Mouse (Mus musculus): ENCODE data around the gene Pamr1.

Pamr1 gene

DNA sequence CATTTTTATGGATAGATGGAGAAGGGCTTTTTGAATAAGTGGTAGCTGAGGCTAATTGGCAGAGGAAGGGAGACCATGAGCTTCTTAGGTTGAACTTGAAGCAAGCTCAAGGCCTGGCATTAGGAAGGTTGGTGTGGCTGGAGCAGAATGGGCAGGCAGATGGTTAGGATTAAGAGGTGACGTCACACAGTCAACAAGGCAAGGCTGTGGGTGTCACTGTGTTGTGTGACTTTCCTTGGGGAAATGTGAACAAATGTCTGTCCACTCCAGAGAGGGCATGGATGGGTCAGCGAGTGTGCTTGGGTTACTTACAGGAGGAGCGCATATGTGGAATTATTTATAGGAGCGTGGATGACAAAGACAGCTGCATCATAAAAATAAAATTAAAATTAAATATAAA lies 50.7 kb downstream of the Pamr1 start:
- no peak for DNase-seq

GRCm38 (mm10) chr2:102610485-102610884 lies 60.7 kb downstream of the Pamr1 start:
- DNase-seq: no peak

GRCm38 (mm10) chr2:102616637-102617036 lies 66.8 kb downstream of the Pamr1 start:
- DNase-seq: no peak

DNA sequence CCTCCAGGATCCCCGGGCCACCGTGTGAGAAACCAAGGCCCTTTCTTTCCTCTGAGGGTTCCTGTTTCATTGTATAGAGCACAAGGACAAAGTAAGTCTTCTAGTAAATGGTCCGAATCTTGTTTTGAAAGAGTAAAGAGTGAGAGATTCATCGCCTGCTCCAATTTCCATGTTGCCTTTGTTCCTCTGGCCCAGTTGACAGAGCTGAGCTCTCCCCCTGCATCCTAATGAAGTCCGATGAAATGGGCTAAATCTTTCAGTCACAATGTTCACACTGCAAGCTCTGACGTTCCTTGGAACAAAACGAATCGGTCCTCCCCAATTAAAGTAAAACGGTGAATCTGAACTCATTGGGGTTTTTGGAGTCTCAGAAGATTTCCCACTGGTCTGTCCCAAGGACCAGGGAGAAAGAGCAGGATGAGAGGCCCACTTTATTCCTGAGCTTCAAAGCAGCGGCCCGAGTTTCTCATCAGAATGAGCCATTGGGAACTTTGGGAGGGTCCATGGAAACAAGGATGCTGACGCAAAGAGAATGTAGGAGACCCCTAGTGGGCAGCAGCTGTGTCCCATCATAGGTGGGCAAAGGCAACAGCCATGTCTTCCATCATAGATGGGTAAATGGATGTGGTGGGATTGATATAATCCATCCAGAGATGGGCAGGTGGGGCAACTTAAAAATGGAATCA lies 71.1 kb downstream of the Pamr1 start:
- DNase-seq: no peak

DNA sequence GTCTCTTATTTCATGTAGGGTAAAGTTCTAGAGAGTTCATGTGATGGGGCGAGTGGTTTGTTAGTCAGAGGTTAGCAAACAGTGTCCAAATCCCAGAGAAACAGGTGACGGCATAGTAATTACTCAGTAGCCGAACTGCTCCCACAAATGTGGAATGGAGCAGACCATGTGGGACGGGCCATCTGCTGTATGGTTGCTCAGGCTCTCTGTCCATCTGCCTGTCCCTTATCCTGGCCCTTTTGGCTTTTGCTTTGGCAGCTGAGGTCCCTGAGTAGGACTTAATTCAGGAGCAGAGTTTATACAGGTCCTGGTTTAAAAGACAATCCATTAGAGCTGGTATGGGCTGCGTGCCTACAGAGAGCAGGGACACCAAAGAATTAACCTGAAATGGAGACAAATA lies 72.4 kb downstream of the Pamr1 start:
- no peak for DNase-seq

GRCm38 (mm10) chr2:102622943-102623342 lies 73.1 kb downstream of the Pamr1 start:
- no peak for DNase-seq

- no peak for DNase-seq
Measured at GRCm38 (mm10) chr2:102624538-102624937, 74.7 kb downstream of the Pamr1 start.

DNA sequence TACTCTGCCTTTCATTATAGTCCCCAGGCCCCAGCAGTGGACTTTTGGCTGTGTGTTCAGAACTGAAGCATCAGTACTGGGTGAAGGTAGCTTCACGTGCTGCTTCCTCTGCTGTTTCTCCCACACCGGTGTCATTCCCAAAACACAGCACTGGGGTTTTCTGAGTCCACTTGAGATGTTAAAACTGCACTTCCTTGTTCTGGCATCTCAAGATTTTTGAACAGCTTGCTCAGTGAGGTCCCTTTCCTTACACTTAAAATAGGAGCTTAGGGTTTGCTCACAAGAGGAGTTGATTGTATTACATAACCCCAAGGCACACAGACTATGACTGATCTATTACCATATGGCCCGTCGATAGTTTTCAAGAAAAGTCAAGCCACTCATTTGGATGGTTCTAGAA lies 82.5 kb downstream of the Pamr1 start:
- no peak for DNase-seq

DNA sequence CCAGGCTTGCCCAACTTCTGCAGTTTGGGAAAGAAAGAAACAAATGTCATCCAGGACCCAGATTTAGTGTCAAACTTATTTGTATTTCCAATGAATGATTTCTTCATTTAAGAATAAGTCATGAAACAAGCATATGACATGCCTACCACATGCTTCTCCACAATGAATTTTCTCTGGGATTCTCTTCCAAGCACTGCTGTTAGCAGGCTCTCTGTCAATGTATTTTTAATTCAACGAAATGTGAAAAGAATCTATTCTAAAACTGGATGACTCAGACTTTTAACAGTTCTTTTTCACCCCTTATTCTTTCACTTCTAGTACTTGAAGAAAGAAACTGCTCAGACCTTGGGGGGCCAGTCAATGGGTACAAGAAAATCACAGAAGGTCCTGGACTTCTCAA lies 84.2 kb downstream of the Pamr1 start:
- DNase-seq: no peak

GRCm38 (mm10) chr2:102635523-102636060 lies 85.8 kb downstream of the Pamr1 start:
- no peak for DNase-seq

GRCm38 (mm10) chr2:102636116-102636600 lies 86.3 kb downstream of the Pamr1 start:
- no peak for DNase-seq

DNA sequence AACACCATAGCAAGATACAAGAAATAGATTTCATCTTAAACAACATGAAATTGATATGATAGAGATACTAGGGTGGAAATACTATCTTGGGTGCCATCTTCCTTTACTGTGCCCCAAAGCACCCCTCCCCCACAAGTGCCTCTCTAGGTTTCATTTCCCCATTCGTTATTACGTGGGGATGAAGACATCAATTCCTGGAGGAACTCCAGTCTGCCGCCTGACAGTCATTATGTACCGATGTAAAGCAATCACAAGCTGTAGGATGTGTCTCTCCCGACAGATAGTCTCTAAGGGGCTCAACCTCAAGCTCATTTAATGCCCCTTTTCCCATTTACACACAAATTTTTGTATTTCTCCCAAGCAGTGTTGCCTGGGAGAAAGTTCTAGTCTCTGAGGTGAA lies 88.3 kb downstream of the Pamr1 start:
- DNase-seq: no peak

DNA sequence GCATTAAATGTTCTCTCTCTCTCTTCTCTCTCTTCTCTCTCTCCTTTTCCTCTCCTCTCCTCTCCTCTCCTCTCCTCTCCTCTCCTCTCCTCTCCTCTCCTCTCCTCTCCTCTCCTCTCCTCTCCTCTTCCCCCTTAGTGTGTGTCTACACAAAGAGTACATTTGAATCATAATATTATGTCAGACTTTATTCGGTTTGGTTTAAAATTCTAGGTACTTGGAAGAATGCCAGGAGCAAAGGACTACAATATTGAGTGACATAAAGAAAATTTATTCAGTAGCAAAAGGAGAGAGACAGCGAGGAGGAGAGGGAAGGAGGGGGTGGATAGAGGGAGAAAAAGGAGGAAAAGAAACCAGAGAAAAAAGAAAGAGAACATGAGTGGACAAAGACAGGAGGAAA lies 88.9 kb downstream of the Pamr1 start:
- no peak for DNase-seq

- DNase-seq: no peak
Measured at GRCm38 (mm10) chr2:102648845-102649500, 99.2 kb downstream of the Pamr1 start.

DNA sequence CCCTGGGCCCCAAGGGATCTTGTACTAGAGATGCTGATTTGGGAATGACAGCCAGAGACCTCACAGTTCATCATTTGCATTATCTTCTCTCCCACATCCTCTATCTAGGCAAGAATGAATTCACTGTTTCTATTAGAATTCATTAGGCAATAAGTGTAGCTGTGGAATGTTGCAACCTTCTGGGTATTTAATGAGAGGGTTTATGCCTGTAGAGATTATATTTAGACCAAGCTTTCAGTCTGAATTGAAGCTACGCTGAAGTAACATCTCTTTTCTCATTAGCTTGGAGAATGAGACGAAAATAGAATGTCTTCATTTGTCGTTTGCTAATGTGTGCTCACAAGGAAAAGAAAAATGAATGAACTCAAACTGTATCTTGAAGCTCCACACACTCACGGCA lies 100.5 kb downstream of the Pamr1 start:
- DNase-seq: no peak

DNA sequence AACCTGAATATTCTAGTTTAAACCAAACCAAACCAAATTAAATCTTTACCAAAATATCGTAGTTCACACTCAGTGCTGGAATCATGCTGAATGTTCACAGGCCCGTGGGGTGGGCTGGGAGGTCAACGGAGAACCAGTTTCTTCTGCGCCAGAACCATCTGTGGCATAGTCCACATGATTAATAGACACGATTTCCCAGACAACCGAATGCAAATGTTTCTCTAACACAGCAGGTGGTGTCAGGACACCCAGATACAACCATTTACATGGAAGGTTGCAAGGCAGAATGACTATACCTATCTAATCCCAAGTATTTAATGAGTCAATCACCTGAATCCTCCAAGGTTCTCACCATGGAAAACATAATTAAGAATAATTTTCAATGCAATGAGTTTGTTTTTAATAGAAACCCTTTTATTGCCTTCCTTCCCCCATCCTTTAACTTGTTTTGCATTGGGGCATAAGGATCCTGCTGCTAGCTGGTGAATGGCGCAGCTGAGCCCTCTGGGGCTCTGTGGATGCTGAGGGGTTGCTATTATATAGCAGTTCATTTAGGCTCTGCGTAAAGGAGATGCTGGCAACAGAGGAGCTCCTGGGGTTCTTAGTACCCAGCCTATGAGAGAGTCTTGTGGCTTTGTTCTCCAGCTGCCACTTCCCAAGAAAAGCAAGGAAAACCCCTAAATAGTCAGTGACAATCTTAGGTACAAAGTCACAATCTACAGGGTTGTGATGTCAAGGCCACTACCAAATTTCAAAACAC lies 106.3 kb downstream of the Pamr1 start:
- DNase-seq: no peak

DNA sequence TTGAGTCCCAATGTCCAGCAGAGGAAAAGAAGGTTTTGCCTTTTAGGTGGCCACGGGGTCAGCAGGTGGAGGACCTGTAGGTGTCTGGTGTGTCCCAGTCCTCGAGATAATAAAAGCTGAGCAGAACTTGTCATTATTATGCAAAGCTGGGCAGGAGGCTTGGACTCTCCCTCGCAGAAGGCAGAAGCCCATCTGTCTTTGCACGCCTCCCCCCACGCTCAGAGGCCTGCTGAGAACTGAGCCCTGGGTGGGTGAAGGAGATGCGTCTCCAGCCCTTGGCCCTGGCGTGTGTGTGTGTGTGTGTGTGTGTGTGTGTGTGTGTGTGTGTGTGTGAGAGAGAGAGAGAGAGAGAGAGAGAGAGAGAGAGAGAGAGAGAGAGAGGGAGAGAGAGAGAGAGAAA lies 107.9 kb downstream of the Pamr1 start:
- no peak for DNase-seq

DNA sequence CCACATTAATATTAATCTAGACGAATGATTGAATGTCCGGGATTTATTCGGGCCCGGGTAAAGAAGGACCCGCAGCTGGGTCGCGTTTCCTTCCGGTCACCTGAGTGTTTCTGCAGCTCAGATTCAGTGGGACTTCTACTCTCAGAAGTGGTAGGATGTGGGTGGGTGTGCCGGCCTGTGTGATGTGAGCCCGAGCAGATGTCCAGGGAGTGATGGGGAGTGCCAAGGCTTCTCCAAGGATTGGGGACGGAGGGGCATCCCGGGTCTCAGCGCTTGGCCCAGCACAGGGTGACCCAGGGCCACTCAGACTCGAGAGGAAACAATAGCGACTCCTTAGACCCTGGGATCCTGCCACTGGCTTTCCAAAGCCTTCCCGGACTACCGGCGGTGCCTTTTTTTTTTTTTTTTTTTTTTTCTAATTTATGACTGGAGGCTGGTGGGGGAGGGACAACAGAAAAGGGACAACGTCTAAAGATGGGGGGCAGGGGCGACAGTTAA lies 108.4 kb downstream of the Pamr1 start, which contains the start of gene Slc1a2:
TSS of gene Slc1a2 (plus strand) at position 497 of the 498 bp plus-strand sequence.
- DNase-seq: no peak

- DNase-seq: no peak
Measured at GRCm38 (mm10) chr2:102658661-102659520, 109.1 kb downstream of the Pamr1 start.

DNA sequence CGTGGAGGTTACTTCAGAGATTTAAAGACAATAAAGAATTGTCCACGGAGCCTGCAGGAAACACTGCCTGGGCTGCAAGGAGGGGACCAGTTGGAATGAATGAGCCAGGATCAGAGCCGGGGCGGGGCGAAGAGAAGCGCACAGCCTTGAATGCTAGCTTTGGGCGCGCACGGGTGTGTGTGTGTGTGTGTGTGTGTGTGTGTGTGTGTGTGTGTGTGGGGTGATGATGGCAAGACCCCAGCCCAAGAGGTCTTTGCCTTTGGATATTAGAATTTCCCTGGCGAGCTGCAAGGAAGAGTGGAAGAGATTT lies 109.7 kb downstream of the Pamr1 start:
- no peak for DNase-seq

DNA sequence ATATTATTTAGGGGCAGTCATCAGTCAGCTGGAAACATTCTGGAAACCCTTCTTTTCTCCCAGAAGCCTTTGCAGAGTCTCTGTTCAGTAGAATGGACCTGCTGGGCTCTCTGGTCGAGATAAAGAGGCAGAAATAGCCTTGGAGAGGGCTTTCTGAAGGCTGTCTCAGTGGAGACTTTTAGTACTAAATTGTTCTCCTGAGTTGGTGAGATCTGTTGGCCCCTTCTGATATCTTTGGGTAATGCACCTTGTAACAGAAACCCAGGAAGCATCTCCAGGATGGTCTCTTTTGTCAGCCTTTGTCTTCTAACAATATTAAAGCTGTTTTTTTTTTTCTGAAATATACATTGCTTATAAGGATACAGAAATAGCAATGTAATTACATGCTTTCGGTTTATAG lies 111.2 kb downstream of the Pamr1 start:
- DNase-seq: no peak

DNA sequence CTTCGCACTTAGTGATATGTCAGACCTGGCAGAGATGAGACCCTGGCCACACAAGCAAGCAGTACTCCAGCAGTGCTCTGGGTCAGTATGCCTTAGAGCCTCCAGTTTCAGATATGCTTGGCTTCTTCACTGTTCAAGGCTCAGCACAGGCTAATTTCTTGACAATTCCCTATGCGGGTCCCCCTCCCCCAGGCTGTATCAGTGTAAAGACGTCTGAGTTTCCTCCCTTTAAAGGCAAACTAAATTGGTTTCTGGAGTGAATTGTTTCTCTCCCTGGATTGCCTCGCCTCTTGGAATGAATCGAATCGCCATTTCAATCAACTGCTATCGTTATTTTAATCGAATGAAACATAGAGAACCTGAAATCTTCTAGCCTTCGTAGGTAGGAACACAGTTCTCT lies 113.1 kb downstream of the Pamr1 start:
- DNase-seq: no peak

DNA sequence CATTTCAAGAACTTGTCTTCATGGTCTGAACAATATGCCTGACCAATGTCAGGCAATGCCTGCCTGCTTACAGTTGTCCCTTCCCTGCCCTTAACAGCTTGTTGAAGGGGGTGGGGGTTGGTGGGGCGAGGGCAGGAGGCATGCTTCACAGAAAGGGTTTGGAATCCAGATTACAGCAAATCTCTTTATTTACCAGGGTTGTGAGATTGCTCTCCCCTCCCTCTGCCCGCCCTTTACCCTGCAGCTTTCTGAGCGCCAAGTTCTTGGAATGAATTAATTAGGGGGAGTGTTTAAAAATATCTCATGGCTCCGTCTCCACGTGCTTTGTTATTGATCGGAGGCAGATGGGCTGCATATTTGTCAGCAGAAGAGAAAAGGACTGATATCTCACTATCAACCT lies 113.5 kb downstream of the Pamr1 start:
- DNase-seq: no peak

All from spleen, adult 18-20 months (tissue).